Mouse (Mus musculus) MEL (cell line): Measurements from ENCODE around the gene Raver1. TPM values are rescaled to one million over a fixed set of nuclear protein-coding genes. Genes with fewer than 3 reads are reported as not detected.

Experiments used
- DNase-seq: peaks from one replicate; pipeline ENCODE4 v3.0.0; 2011; ENCODE audit warnings: low read depth, low spot score
- H3K27ac ChIP-seq: 2 replicates; pipeline ENCODE4 v1.5.1; 2012; ENCODE audit warnings: low read depth, mild to moderate bottlenecking, control low read depth, low read length, moderate library complexity; ENCODE audit not compliant: control insufficient read depth
- H3K27me3 ChIP-seq, 2 experiments: fragments of 150-350 bp in 1 of 2; sonication (generic) in 1 of 2; 2 replicates each; pipeline ENCODE4 v1.6.1; 2012; ENCODE audit warnings: low read length in 2 of 2, mild to moderate bottlenecking in 2 of 2, improper control_type of control experiment in 1 of 2, moderate library complexity in 1 of 2; ENCODE audit not compliant: insufficient read depth in 2 of 2, control insufficient read depth in 1 of 2
- H3K36me3 ChIP-seq, 2 experiments: 2 replicates each; pipeline ENCODE4 v1.6.1; 2012 to 2014; ENCODE audit warnings: low read length in 2 of 2, improper control_type of control experiment in 1 of 2, inconsistent platforms in 1 of 2, mild to moderate bottlenecking in 1 of 2; ENCODE audit not compliant: insufficient read depth in 2 of 2, control insufficient read depth in 1 of 2
- H3K4me1 ChIP-seq, 2 experiments: fragments of 150-350 bp in 1 of 2; sonication (generic) in 1 of 2; 2 replicates each; pipeline ENCODE4 v1.6.1; 2012; ENCODE audit warnings: low read length in 2 of 2, improper control_type of control experiment in 1 of 2, mild to moderate bottlenecking in 1 of 2; ENCODE audit not compliant: insufficient read depth in 2 of 2, control insufficient read depth in 1 of 2
- H3K4me3 ChIP-seq, 2 experiments: fragments of 150-350 bp in 1 of 2; sonication (generic) in 1 of 2; 2 replicates each; pipeline ENCODE4 v1.5.1; 2012; ENCODE audit warnings: low read depth in 2 of 2, low read length in 2 of 2, mild to moderate bottlenecking in 2 of 2, moderate library complexity in 2 of 2, control low read depth in 1 of 2, improper control_type of control experiment in 1 of 2; ENCODE audit not compliant: control insufficient read depth in 1 of 2, insufficient read depth in 1 of 2
- H3K79me2 ChIP-seq: 2 replicates; pipeline ENCODE4 v1.6.1; 2012; ENCODE audit warnings: mild to moderate bottlenecking, low read length, moderate library complexity; ENCODE audit not compliant: control insufficient read depth, poor library complexity, insufficient read depth
- H3K9ac ChIP-seq: 2 replicates; pipeline ENCODE4 v1.6.1; 2012; ENCODE audit warnings: low read depth, mild to moderate bottlenecking, control low read depth, low read length, moderate library complexity; ENCODE audit not compliant: control insufficient read depth, poor library complexity, severe bottlenecking
- H3K9me3 ChIP-seq: fragments of 150-350 bp; sonication (generic); replicated peaks from 2 replicates; pipeline ENCODE4 v1.6.1; 2012; ENCODE audit warnings: mild to moderate bottlenecking, low read length, improper control_type of control experiment, moderate library complexity; ENCODE audit not compliant: insufficient read depth
- BHLHE40 ChIP-seq: IDR thresholded peaks from 2 replicates; pipeline ENCODE4 v1.6.1; 2012; ENCODE audit warnings: low read depth, mild to moderate bottlenecking, inconsistent platforms, low read length, improper control_type of control experiment, borderline replicate concordance
- CHD1 ChIP-seq: IDR thresholded peaks from 2 replicates; pipeline ENCODE4 v1.6.1; 2012; ENCODE audit warnings: low read depth, mild to moderate bottlenecking, inconsistent platforms, low read length, improper control_type of control experiment
- CHD2 ChIP-seq: IDR thresholded peaks from 2 replicates; pipeline ENCODE4 v1.6.1; 2011; ENCODE audit warnings: low read length, improper control_type of control experiment
- CTCF ChIP-seq, 3 experiments: IDR thresholded peaks in 2 of 3; conservative IDR thresholded peaks in 1 of 3; 2 replicates each; pipeline ENCODE4 v1.5.1; 2011 to 2012; ENCODE audit warnings: low read length in 3 of 3, low read depth in 2 of 3, mild to moderate bottlenecking in 2 of 3, improper control_type of control experiment in 1 of 3, inconsistent platforms in 1 of 3, mixed read lengths in 1 of 3, moderate library complexity in 1 of 3; ENCODE audit not compliant: control insufficient read depth in 1 of 3, insufficient read depth in 1 of 3, poor library complexity in 1 of 3, severe bottlenecking in 1 of 3
- ELF1 ChIP-seq: IDR thresholded peaks from 2 replicates; pipeline ENCODE4 v1.6.1; 2014; ENCODE audit warnings: low read depth, mild to moderate bottlenecking, inconsistent platforms, low read length, improper control_type of control experiment, moderate library complexity
- EP300 ChIP-seq, 2 experiments: IDR thresholded peaks; 2 replicates each; pipeline ENCODE4 v1.6.1; 2011; ENCODE audit warnings: improper control_type of control experiment in 2 of 2, low read length in 2 of 2, low read depth in 1 of 2, mild to moderate bottlenecking in 1 of 2
- GABPA ChIP-seq: IDR thresholded peaks from 2 replicates; pipeline ENCODE4 v1.6.1; 2012; ENCODE audit warnings: low read depth, mild to moderate bottlenecking, inconsistent platforms, low read length, improper control_type of control experiment, moderate library complexity
- GATA1 ChIP-seq: IDR thresholded peaks from 2 replicates; pipeline ENCODE4 v1.6.1; 2011; ENCODE audit warnings: low read depth, low read length, improper control_type of control experiment
- HCFC1 ChIP-seq: IDR thresholded peaks from 2 replicates; pipeline ENCODE4 v1.6.1; 2012; ENCODE audit warnings: low read depth, mild to moderate bottlenecking, inconsistent platforms, low read length, improper control_type of control experiment, moderate library complexity
- JUND ChIP-seq: IDR thresholded peaks from 2 replicates; pipeline ENCODE4 v1.6.1; 2011; ENCODE audit warnings: low read depth, mild to moderate bottlenecking, improper control_type of control experiment, low read length
- KAT2A ChIP-seq: conservative IDR thresholded peaks from 2 replicates; pipeline ENCODE4 v1.6.1; 2012; ENCODE audit warnings: low read depth, low read length, improper control_type of control experiment, inconsistent platforms
- MAFK ChIP-seq: IDR thresholded peaks from 2 replicates; pipeline ENCODE4 v1.6.1; 2011; ENCODE audit warnings: low read depth, mild to moderate bottlenecking, low read length, improper control_type of control experiment, borderline replicate concordance
- MAX ChIP-seq: IDR thresholded peaks from 2 replicates; pipeline ENCODE4 v1.6.1; 2011; ENCODE audit warnings: low read length, improper control_type of control experiment
- MAZ ChIP-seq: IDR thresholded peaks from 2 replicates; pipeline ENCODE4 v1.6.1; 2012; ENCODE audit warnings: low read depth, mild to moderate bottlenecking, inconsistent platforms, low read length, improper control_type of control experiment
- MEF2A ChIP-seq: IDR thresholded peaks from 2 replicates; pipeline ENCODE4 v1.6.1; 2014; ENCODE audit warnings: low read depth, mild to moderate bottlenecking, inconsistent platforms, low read length, improper control_type of control experiment; ENCODE audit not compliant: poor library complexity, insufficient replicate concordance, severe bottlenecking; ENCODE audit errors: extremely low read depth
- MXI1 ChIP-seq: IDR thresholded peaks from 2 replicates; pipeline ENCODE4 v1.6.1; 2011; ENCODE audit warnings: mild to moderate bottlenecking, low read depth, low read length, improper control_type of control experiment
- MYC ChIP-seq: IDR thresholded peaks from 2 replicates; pipeline ENCODE4 v1.6.1; 2011; ENCODE audit warnings: low read depth, mild to moderate bottlenecking, low read length, improper control_type of control experiment, moderate library complexity
- NRF1 ChIP-seq: IDR thresholded peaks from 2 replicates; pipeline ENCODE4 v1.6.1; 2014; ENCODE audit warnings: low read depth, mild to moderate bottlenecking, inconsistent platforms, low read length, improper control_type of control experiment, moderate library complexity; ENCODE audit not compliant: poor library complexity, insufficient read depth, severe bottlenecking
- POLR2A ChIP-seq, 2 experiments: IDR thresholded peaks; 2 replicates each; pipeline ENCODE4 v1.6.1; 2011 to 2012; ENCODE audit warnings: low read length in 2 of 2, mild to moderate bottlenecking in 2 of 2, control low read depth in 1 of 2, improper control_type of control experiment in 1 of 2, low read depth in 1 of 2, moderate library complexity in 1 of 2; ENCODE audit not compliant: control insufficient read depth in 1 of 2, insufficient read depth in 1 of 2, poor library complexity in 1 of 2
- POLR2AphosphoS2 ChIP-seq: IDR thresholded peaks from 2 replicates; pipeline ENCODE4 v1.6.1; 2011; ENCODE audit warnings: low read length, improper control_type of control experiment
- POLR2AphosphoS5 ChIP-seq: IDR thresholded peaks from 2 replicates; pipeline ENCODE4 v1.6.1; 2012; ENCODE audit warnings: low read depth, borderline replicate concordance, mild to moderate bottlenecking, inconsistent platforms, low read length, moderate library complexity, mixed read lengths
- RCOR1 ChIP-seq: IDR thresholded peaks from 2 replicates; pipeline ENCODE4 v1.6.1; 2012; ENCODE audit warnings: low read depth, mild to moderate bottlenecking, inconsistent platforms, low read length, improper control_type of control experiment
- SIN3A ChIP-seq: IDR thresholded peaks from 2 replicates; pipeline ENCODE4 v1.6.1; 2012; ENCODE audit warnings: low read length, improper control_type of control experiment, inconsistent platforms
- SMC3 ChIP-seq: IDR thresholded peaks from 2 replicates; pipeline ENCODE4 v1.6.1; 2011; ENCODE audit warnings: low read depth, low read length, improper control_type of control experiment
- TAL1 ChIP-seq: IDR thresholded peaks from 2 replicates; pipeline ENCODE4 v1.6.1; 2012; ENCODE audit warnings: mild to moderate bottlenecking, inconsistent platforms, low read length, moderate library complexity, mixed read lengths
- TBP ChIP-seq: IDR thresholded peaks from 2 replicates; pipeline ENCODE4 v1.8.0; 2011; ENCODE audit warnings: low read depth, low read length, improper control_type of control experiment
- UBTF ChIP-seq: IDR thresholded peaks from 2 replicates; pipeline ENCODE4 v1.6.1; 2012; ENCODE audit warnings: low read depth, mild to moderate bottlenecking, inconsistent platforms, low read length, improper control_type of control experiment, moderate library complexity, borderline replicate concordance; ENCODE audit not compliant: insufficient read depth
- USF1 ChIP-seq: IDR thresholded peaks from 2 replicates; pipeline ENCODE4 v1.6.1; 2014; ENCODE audit warnings: low read depth, mild to moderate bottlenecking, inconsistent platforms, low read length, improper control_type of control experiment, moderate library complexity
- USF2 ChIP-seq, 2 experiments: IDR thresholded peaks; 2 replicates each; pipeline ENCODE4 v1.6.1; 2011 to 2012; ENCODE audit warnings: improper control_type of control experiment in 2 of 2, low read length in 2 of 2, borderline replicate concordance in 1 of 2, inconsistent platforms in 1 of 2, low read depth in 1 of 2, mild to moderate bottlenecking in 1 of 2; ENCODE audit not compliant: insufficient read depth in 1 of 2
- ZKSCAN1 ChIP-seq: IDR thresholded peaks from 2 replicates; pipeline ENCODE4 v1.6.1; 2012; ENCODE audit warnings: low read depth, mild to moderate bottlenecking, inconsistent platforms, low read length, improper control_type of control experiment, moderate library complexity
- ZMIZ1 ChIP-seq: IDR thresholded peaks from 2 replicates; pipeline ENCODE4 v1.6.1; 2012; ENCODE audit warnings: low read depth, mild to moderate bottlenecking, inconsistent platforms, low read length, improper control_type of control experiment, moderate library complexity
- ZNF384 ChIP-seq: IDR thresholded peaks from 2 replicates; pipeline ENCODE4 v1.6.1; 2012; ENCODE audit warnings: low read depth, mild to moderate bottlenecking, inconsistent platforms, low read length, improper control_type of control experiment
- polyA plus RNA-seq, 2 experiments: library from polyadenylated mRNA; stranded (reverse) in 1 of 2; unstranded in 1 of 2; fragments of >175 nt in 1 of 2; fragments of >200 nt in 1 of 2; gene quantifications; 2 replicates each; pipeline versions ENCODE4 v1.2.1 to v1.2.4; 2012; ENCODE audit warnings: low replicate concordance in 2 of 2, low read depth in 1 of 2; ENCODE audit not compliant: insufficient read length in 2 of 2, insufficient read depth in 1 of 2, missing spikeins in 1 of 2
- total RNA-seq: library from RNA; depleted of rRNA; stranded (reverse); fragments of 300-350 nt; gene quantifications from 2 replicates; pipeline ENCODE4 v1.2.3, GENCODE M21; 2012

The Raver1 gene
- total and polyA plus RNA-seq, 3 experiments: 50.0 to 291 TPM; not detected in 1

- peak; percentile 80 for TF ChIP-seq MYC
- TF ChIP-seq POLR2AphosphoS2: no peak
- peak; percentile 96 for TF ChIP-seq SIN3A
- TF ChIP-seq MAX: peak; percentile 76
- TF ChIP-seq NRF1: peak; percentile 38; the same call in 1 of the 2 replicates
- TF ChIP-seq CHD1: peak; percentile 84; the same call in 1 of the 2 replicates
- TF ChIP-seq ZKSCAN1: 0 out of 2 replicates have a peak, but pooled peaks have one; percentile 26
- peak; percentile 64; the same call in 1 of the 2 replicates for TF ChIP-seq BHLHE40
- TF ChIP-seq POLR2AphosphoS5: no peak
- TF ChIP-seq ELF1: peak; percentile 29; the same call in 1 of the 2 replicates
Measured at GRCm38 (mm10) chr9:21051578-21051977, 40.2 kb downstream of the Raver1 start (continued).

DNA sequence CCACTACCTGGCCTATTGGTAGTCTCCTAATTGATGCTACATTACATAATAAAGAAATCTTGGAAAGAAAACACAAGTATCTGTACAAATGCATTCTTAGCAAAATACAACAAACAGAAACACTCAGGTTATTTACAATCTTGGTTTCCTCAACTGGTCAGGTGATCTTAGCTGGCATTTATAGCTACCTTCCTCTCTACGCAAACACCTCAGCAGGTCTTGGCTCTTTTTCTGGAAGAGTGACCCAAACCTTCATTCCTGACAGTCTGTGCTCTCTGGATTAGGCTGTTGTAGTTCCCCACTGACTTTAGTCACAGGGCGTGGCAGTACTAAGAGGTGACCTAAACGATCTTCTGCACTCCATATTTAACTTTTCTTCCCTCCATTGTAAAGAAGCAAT lies 46.6 kb downstream of the Raver1 start:
- no peak overlapping the region for H3K9ac ChIP-seq
- no peak for DNase-seq
- H3K27me3 ChIP-seq: no peaks in the 10 kb centered on the region
- H3K36me3 ChIP-seq: peaks cover 0 to 37% of the 10 kb centered on the region in 2 experiments; a peak in 2 of 4 replicates
- no peaks in the 10 kb centered on the region for H3K9me3 ChIP-seq
- H3K4me1 ChIP-seq: peaks cover 25 to 37% of the 10 kb centered on the region in 2 experiments
- H3K79me2 ChIP-seq: no peaks in the 10 kb centered on the region
- no peak overlapping the region for H3K4me3 ChIP-seq
- no peak overlapping the region for H3K27ac ChIP-seq
- no peak for TF ChIP-seq CHD1
- TF ChIP-seq BHLHE40: no peak; the same call in 1 of the 2 replicates
- no peak for TF ChIP-seq GATA1
- TF ChIP-seq ZNF384: no peak
- TF ChIP-seq MAFK: no peak
- TF ChIP-seq EP300 (IDR thresholded peaks at IDR 0.05; ENCODE audit: low read depth in 1 of 2, low read length in 2 of 2): peak in 1 of 2 experiments; percentile 58; a peak in 1 of 4 replicates
- no peak for TF ChIP-seq CHD2
- peak; percentile 55; the same call in 1 of the 2 replicates for TF ChIP-seq USF1
- TF ChIP-seq USF2 (IDR thresholded peaks at IDR 0.05; ENCODE audit: borderline replicate concordance in 1 of 2, insufficient read depth in 1 of 2, low read depth in 1 of 2, low read length in 2 of 2): no peak
- TF ChIP-seq UBTF: no peak
- TF ChIP-seq HCFC1: no peak
- TF ChIP-seq MYC: peak; percentile 29; the same call in 1 of the 2 replicates
- TF ChIP-seq CTCF (IDR thresholded peaks at IDR 0.05 in 2 of 3, conservative IDR thresholded peaks at IDR 0.05 in 1 of 3; ENCODE audit: control insufficient read depth in 1 of 3, insufficient read depth in 1 of 3, low read depth in 2 of 3, low read length in 3 of 3, poor library complexity in 1 of 3, severe bottlenecking in 1 of 3): no peak
- peak; percentile 56; the same call in 1 of the 2 replicates for TF ChIP-seq SIN3A
- TF ChIP-seq JUND: no peak
- no peak for TF ChIP-seq KAT2A
- TF ChIP-seq MXI1: peak; percentile 64; the same call in 1 of the 2 replicates
- TF ChIP-seq POLR2A (IDR thresholded peaks at IDR 0.05; ENCODE audit: control insufficient read depth in 1 of 2, insufficient read depth in 1 of 2, low read depth in 1 of 2, low read length in 2 of 2, poor library complexity in 1 of 2): no peak
- TF ChIP-seq MAX: peak; percentile 23; the same call in 1 of the 2 replicates
- no peak for TF ChIP-seq TBP
- TF ChIP-seq GABPA: no peak
- TF ChIP-seq ZKSCAN1: no peak
- TF ChIP-seq TAL1: no peak
- no peak for TF ChIP-seq ZMIZ1
- no peak for TF ChIP-seq MEF2A
- no peak for TF ChIP-seq SMC3
- TF ChIP-seq ELF1: no peak
- TF ChIP-seq MAZ: no peak
- 0 out of 2 replicates have a peak, but pooled peaks have one; percentile 31 for TF ChIP-seq RCOR1
- no peak for TF ChIP-seq POLR2AphosphoS5
